Mouse (Mus musculus): Measurements from ENCODE around the gene Ncor2.

The Ncor2 gene

GRCm38 (mm10) chr5:125125219-125125618, 53.8 kb downstream of the Ncor2 start:
- no peak for DNase-seq

- peak; percentile 63 for DNase-seq
Observed at GRCm38 (mm10) chr5:125124002-125124401, 55.0 kb downstream of the Ncor2 start.

- peak; percentile 76 for DNase-seq
Observed at GRCm38 (mm10) chr5:125123206-125123605, 55.8 kb downstream of the Ncor2 start.

GRCm38 (mm10) chr5:125122546-125122945, 56.5 kb downstream of the Ncor2 start:
- DNase-seq = no peak

DNA sequence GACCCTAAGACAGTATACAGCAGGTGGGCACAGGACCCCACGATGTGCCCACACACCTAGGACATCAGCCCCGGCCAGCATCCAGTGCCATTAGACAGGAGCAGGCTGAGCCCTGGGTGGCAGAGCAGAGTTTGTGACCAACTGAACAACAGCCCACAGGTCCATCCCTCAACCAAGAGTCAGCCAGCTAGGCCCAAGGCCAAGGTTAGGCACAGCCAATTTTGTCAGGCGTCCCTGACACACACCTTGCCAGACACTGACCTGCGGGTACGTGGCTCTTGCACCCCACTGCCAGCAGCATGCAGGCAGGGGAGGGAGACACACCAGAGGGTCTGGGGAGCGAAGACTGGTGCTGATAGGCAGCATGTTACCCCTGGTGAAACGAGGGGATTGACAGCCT, 57.0 kb downstream of the Ncor2 start:
- no peak for DNase-seq

DNA sequence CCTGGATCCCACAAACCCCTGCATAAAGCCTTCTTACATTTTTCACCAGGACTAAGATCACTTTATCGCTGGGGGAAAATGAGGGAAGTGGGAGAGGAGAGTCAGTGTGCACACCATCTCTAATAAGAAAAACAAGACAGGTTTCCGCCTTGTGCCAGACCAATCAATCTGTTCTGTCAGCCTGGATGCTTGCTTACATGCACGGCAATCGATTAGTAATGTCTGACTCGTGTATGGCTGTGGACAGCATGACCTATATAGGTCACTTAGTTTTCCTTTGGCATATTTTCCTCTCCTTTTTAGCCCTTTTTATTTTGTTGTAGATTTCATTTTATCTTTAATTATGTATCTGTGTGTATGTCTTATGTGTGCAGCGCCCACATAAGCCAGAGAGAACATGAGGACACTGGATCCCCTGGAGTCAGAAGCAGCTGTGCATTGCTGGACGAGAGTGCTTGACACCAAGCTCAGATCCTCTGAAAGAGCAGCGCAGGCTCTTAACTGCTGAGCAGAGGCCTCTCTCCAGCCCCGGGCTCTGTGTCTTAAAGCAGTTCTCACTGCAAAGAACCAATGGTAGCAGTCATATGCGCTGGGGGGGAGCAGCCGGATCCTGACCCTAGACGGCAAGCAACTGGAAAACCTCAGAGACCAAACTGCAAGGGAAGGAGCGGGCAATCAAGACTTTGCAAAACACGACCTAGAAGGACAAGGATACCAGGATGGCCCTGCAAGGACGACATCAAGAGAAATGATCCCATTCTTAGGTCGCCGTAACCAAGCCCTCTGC, 58.3 kb downstream of the Ncor2 start:
- no peak for DNase-seq

DNA sequence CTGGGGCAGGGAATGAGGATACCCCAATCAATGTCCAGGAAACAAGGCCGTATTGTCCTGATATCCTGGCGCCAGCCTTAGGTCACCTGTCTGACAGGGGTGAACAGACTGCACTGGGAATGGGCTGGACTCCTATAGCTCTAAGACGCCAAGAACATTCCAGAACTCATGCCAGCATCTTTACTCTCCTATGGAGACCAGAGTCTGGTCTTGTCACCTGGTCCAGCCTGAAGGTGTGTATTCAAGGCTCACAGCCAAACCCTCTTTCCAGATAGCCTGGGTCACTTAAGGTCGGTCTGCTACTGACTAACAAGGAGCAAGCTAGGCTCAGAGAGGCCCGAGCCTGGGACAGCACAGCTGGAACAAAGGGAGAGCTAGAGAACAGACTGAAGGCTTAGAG, 61.8 kb downstream of the Ncor2 start:
- no peak for DNase-seq

GRCm38 (mm10) chr5:125113029-125113428, 66.0 kb downstream of the Ncor2 start:
- DNase-seq = no peak

GRCm38 (mm10) chr5:125112588-125112987, 66.4 kb downstream of the Ncor2 start:
- no peak for DNase-seq

DNA sequence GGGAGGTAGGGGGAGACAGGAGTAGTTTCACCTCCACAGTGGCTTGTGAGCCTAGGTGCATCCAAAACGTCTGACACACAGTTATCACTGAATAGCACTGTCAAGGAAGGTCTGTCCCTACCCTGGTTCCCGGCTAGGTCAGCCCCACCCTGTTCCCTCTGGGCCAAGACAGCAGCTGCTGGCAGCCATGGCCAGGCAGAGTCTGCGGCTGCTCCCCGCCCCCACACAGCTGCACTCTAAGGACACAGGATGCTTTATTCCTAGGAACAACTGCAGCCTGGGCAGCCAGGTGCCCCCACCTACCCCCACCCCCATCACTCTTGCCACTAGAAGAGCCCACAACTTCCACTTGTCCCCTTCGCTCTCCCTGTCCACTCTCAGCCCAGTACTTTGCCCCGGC, 67.9 kb downstream of the Ncor2 start:
- peak; percentile 69 for DNase-seq

GRCm38 (mm10) chr5:125110722-125111121, 68.3 kb downstream of the Ncor2 start:
- no peak for DNase-seq

GRCm38 (mm10) chr5:125110196-125110595, 68.8 kb downstream of the Ncor2 start:
- no peak for DNase-seq

GRCm38 (mm10) chr5:125107011-125107651, 71.9 kb downstream of the Ncor2 start:
- peak; percentile 85 for DNase-seq

GRCm38 (mm10) chr5:125106191-125106590, 72.8 kb downstream of the Ncor2 start:
- DNase-seq = peak; percentile 76

DNA sequence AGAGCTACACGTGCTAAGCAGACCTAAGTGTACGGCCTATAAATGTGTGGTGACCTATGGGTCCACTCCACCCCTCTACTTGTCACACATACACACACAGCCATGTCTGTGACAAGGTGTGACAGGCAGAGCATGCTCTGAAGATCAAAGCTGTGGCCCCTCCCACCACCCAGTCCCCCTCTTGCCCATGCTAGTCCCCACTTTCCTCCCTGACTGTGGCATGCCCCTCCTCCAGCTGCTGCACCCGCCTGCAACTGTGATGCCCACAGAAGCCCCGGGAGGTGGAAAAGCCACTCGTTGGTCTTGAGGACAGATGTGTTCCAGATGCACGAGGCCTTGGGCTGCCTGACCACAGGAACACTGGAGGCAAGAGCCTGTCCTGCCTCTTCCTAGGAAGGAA, 74.2 kb downstream of the Ncor2 start:
- no peak for DNase-seq

GRCm38 (mm10) chr5:125103396-125103795, 75.6 kb downstream of the Ncor2 start:
- no peak for DNase-seq

GRCm38 (mm10) chr5:125102907-125103306, 76.1 kb downstream of the Ncor2 start:
- no peak for DNase-seq

DNA sequence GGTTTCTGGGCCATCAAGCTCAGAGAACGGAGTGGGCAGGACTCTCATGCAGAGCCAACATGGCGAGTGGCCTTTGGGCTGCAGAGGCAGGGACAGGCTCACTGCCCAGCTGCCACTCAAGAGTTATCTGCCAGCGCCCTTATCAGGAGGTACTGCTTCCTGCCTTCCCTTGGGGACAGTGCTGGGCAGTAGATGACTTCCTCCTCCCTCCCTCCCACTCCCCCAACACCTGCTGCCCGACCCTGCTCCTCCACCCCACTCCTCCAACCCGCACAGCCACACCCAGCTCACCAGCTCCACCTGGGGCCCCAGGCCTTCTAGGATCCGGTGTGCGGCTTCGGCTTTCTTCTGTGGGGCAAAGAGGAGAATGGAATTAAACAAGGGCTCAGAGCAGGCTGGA, 76.7 kb downstream of the Ncor2 start:
- no peak for DNase-seq

DNA sequence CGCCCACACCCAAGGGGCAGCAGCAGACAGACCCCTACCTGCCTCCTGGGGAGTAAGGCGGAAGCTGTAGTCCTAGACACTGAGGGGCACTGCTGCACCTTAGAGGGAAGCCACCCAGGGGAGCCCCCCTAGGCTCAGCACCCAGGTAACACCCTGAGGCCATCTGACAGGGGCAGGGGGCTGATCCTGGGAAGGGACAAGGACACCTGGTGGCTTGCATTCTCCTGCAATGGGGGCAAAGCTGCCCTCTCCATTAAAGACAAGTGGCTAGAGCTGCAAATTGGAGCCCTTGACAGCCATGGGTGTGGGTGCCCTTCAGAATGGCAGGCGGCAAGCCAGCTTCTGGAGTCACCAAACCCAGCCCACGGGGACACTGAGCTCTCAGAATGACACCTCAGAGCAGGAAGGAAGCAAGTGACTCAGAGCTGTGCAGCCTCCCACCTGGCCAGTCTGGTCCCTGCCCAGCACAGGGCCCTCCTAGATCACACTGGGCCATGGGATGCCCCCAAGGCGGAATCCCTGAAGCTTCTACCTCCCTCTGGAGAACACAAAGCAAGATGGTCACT, 79.2 kb downstream of the Ncor2 start:
- DNase-seq = no peak

DNA sequence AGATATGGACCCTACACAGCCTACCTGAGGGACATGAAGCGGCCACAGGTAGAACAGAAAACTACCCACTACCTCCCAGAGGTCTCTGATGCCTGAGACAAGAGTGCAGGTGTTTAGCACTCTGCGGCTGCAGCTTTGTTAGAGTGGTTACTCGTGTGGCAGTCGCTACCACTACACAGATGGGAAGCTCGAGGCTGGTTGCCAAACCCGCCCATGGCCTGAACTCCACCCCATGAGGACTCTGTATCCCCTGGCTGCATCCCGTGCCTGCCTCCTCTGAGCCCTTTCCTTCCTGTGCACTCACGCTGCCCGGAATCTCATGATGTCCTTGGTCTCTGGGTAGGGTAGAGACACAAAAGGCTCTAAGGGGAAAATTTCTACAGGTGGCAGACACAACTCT, 80.3 kb downstream of the Ncor2 start:
- DNase-seq = no peak

- DNase-seq = no peak
Observed at GRCm38 (mm10) chr5:125096368-125096767, 82.7 kb downstream of the Ncor2 start.

DNA sequence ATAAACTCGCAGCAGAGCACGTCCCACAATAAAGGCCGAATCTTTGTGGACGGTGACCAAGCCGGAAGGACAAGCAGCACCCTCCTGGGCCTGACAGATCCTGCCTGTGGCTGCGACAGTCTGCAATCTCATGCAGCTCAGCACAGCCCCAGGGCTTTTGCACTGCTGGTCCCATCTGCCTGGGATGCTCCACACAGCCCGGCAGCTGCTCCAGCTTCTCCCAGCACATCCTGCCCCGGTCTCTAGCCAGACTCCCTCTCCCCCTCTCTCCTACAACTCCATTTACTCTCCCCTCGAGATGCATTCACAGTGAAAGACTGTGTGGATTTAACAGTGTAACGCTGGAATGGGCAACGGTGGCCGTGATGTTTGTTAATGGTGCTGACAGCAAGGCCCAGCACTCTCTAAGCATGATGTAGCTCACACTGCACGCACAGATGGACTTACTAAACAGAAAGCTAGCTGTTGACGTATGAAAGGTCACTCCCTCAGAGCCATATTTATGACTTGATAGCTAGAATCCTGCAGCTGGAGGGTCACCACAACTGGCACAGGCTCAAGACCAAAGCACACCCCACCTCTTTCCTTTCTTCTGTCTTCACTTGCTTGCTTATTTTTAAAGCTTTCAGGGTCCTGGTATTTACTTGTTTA, 83.4 kb downstream of the Ncor2 start:
- peak; percentile 74 for DNase-seq

DNA sequence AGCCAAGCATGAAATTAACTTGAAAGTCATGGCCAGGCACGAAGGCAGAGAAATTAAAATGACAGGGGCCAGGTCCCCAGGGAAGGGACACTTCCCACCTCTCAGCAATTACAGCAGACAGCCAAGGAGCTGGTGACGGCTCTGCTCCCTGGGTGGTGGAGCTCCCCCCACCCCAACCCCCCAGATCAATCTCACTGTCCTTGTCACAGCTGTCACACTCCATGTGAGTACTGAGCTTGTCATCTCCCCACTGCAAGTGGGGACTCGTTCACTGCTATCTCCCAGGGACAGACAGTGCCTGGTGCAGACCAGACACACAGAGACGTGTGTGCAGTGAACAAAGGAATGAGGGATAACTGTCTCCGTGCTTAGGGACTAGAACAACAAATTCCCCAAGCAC, 85.2 kb downstream of the Ncor2 start:
- DNase-seq = no peak

GRCm38 (mm10) chr5:125088076-125088475, 90.9 kb downstream of the Ncor2 start:
- DNase-seq = no peak

Data from lung, postnatal 10 days (tissue).